ENCODE assay signal across 22 mouse cellular contexts in genomic region chr14:8119904-8120303, GRCm38 (mm10).
"Had no signal": no experiment of that assay in that cellular context is flagged by ENCODE, and none has a peak within 500 bp of the region (broad histone marks: within the 10 kb centered on the region; RNA-seq: fewer than 3 reads in every experiment).

No protein-coding gene starts in this region.

- H3K4me1 ChIP-seq: hindbrain, embryonic 13.5 days; hindbrain, embryonic 15.5 days; intestine, embryonic 15.5 days; limb, embryonic 10.5 days; limb, embryonic 12.5 days; liver, embryonic 13.5 days had no signal

- H3K36me3 ChIP-seq: intestine, embryonic 15.5 days had no signal

- H3K4me3 ChIP-seq: heart, adult 2 months; heart, embryonic 13.5 days; heart, embryonic 15.5 days; hindbrain, embryonic 13.5 days; hindbrain, embryonic 15.5 days; intestine, embryonic 15.5 days; layer of hippocampus, adult 2 months; left cerebral cortex, adult 2 months; limb, embryonic 10.5 days; limb, embryonic 12.5 days; liver, embryonic 13.5 days had no signal

- H3K27me3 ChIP-seq: heart, embryonic 13.5 days; heart, embryonic 15.5 days; hindbrain, embryonic 13.5 days; hindbrain, embryonic 15.5 days; intestine, embryonic 15.5 days; limb, embryonic 12.5 days; liver, embryonic 13.5 days had no signal

- H3K27ac ChIP-seq: heart, adult 2 months; heart, embryonic 13.5 days; heart, embryonic 15.5 days; hindbrain, embryonic 13.5 days; hindbrain, embryonic 15.5 days; hindbrain, postnatal 0 days; intestine, embryonic 15.5 days; layer of hippocampus, adult 2 months; left cerebral cortex, adult 2 months; limb, embryonic 10.5 days; limb, embryonic 12.5 days; liver, embryonic 13.5 days had no signal

- H3K9ac ChIP-seq: heart, embryonic 13.5 days; heart, embryonic 15.5 days; hindbrain, embryonic 13.5 days; hindbrain, embryonic 15.5 days; intestine, embryonic 15.5 days; limb, embryonic 12.5 days; liver, embryonic 13.5 days had no signal

- H3K9me3 ChIP-seq: heart, embryonic 13.5 days; heart, embryonic 15.5 days; hindbrain, embryonic 13.5 days; hindbrain, embryonic 15.5 days; intestine, embryonic 15.5 days; limb, embryonic 10.5 days; limb, embryonic 12.5 days; liver, embryonic 13.5 days had no signal

- DNase-seq: gastrocnemius, postnatal 14 days; heart, adult 11 months; heart, adult 2 months; heart, postnatal 14 days; heart, postnatal 36 days; kidney, adult 18-20 months; kidney, adult 8-10 months; kidney, postnatal 10 days; kidney, postnatal 4 days; liver; liver, embryonic 13.5 days had no signal

- ATAC-seq: hindbrain, postnatal 0 days; intestine, embryonic 15.5 days; intestine, postnatal 0 days had no signal
